Mouse (Mus musculus): Measurements from ENCODE around the gene Ppp1r3d.

GRCm38 (mm10) chr2:178413081-178413480 lies 1.2 kb downstream of the Ppp1r3d start:
- no peak for TF ChIP-seq USF1 (IDR thresholded peaks at IDR 0.05; ENCODE audit: low read depth, low read length)
- TF ChIP-seq CHD2 (IDR thresholded peaks at IDR 0.05; ENCODE audit: low read length) = no peak
- TF ChIP-seq MAX (IDR thresholded peaks at IDR 0.05; ENCODE audit: low read length) = no peak
- TF ChIP-seq POLR2A (IDR thresholded peaks at IDR 0.05; ENCODE audit: low read depth, low read length) = no peak
- no peak for TF ChIP-seq CTCF (conservative IDR thresholded peaks at IDR 0.05 in 1 of 2, IDR thresholded peaks at IDR 0.05 in 1 of 2; ENCODE audit: low read depth in 2 of 2, low read length in 2 of 2)
- no peak for TF ChIP-seq MAFK (IDR thresholded peaks at IDR 0.05; ENCODE audit: insufficient replicate concordance, low read length)
- no peak for TF ChIP-seq MXI1 (IDR thresholded peaks at IDR 0.05; ENCODE audit: low read depth, low read length)
- TF ChIP-seq CHD1 (IDR thresholded peaks at IDR 0.05; ENCODE audit: low read depth, low read length) = no peak
- no peak for TF ChIP-seq POLR2AphosphoS2 (IDR thresholded peaks at IDR 0.05; ENCODE audit: low read depth, low read length)
- no peak for TF ChIP-seq SIN3A (IDR thresholded peaks at IDR 0.05; ENCODE audit: low read length)
- no peak for TF ChIP-seq EP300 (IDR thresholded peaks at IDR 0.05; ENCODE audit: low read length)

All from CH12.LX (cell line).